Comparison of ENCODE assay signal across 8 mouse cellular contexts in genomic region chrX:16619034-16619929, GRCm38 (mm10). TPM values are rescaled to one million over a fixed set of nuclear protein-coding genes. Genes with fewer than 3 reads are reported as not detected.
A peak's percentile ranks its signal among the peaks of the same experiment; 100 is the strongest.
DNase-seq lines count a peak whose midpoint lies in the region; ATAC-seq lines count a peak whose summit lies in the region.

Gene Maoa (plus strand): TSS chrX:16619698.

- no peaks in the 10 kb centered on the region for H3K36me3 ChIP-seq in hindbrain, embryonic 13.5 days
- H3K36me3 ChIP-seq in lung, embryonic 16.5 days (ENCODE audit: control insufficient read depth, insufficient read depth, low read length) = no peaks in the 10 kb centered on the region

- DNase-seq in WW6 (ENCODE audit: low read depth, low spot score) = peak; percentile 60
- peak; percentile 72 to 80 for DNase-seq in cerebellum, postnatal 10 days
- DNase-seq in frontal cortex, postnatal 25 days (ENCODE audit: low spot score in 2 of 2) = peak; percentile 38 to 58
- peak; percentile 53 to 70 for DNase-seq in layer of hippocampus, postnatal 10 days (ENCODE audit: low spot score in 2 of 2)
- DNase-seq in ovary, postnatal 14 days (ENCODE audit: low spot score) = peak; percentile 15
- peak; percentile 49 for DNase-seq in thymus, postnatal 25 days

- no peaks in the 10 kb centered on the region for H3K4me1 ChIP-seq in hindbrain, embryonic 13.5 days (replicated peaks)
- no peaks in the 10 kb centered on the region for H3K4me1 ChIP-seq in lung, embryonic 16.5 days (replicated peaks; ENCODE audit: control insufficient read depth, insufficient read depth, low read length)

- H3K9me3 ChIP-seq in hindbrain, embryonic 13.5 days = no peaks in the 10 kb centered on the region
- H3K9me3 ChIP-seq in lung, embryonic 16.5 days (ENCODE audit: control insufficient read depth, low read length) = no peaks in the 10 kb centered on the region

- H3K27me3 ChIP-seq in hindbrain, embryonic 13.5 days = no peaks in the 10 kb centered on the region
- no peaks in the 10 kb centered on the region for H3K27me3 ChIP-seq in lung, embryonic 16.5 days (ENCODE audit: control insufficient read depth, insufficient read depth, low read depth, low read length)

- peak within 1 kb of the TSS; percentile 86 for H3K27ac ChIP-seq in hindbrain, embryonic 13.5 days
- peak within 1 kb of the TSS; percentile 75 for H3K27ac ChIP-seq in lung, embryonic 16.5 days (ENCODE audit: low read length)

- peak; percentile 83 for ATAC-seq in hindbrain, embryonic 13.5 days (ENCODE audit: low FRiP score)
- ATAC-seq in lung, embryonic 16.5 days (ENCODE audit: low read depth) = peak; percentile 94

- H3K9ac ChIP-seq in hindbrain, embryonic 13.5 days = peak within 1 kb of the TSS; percentile 71
- peak within 1 kb of the TSS; percentile 73 for H3K9ac ChIP-seq in lung, embryonic 16.5 days (ENCODE audit: low read length)

- peak within 1 kb of the TSS; percentile 66 for H3K4me2 ChIP-seq in hindbrain, embryonic 13.5 days
- peak within 1 kb of the TSS; percentile 86 for H3K4me2 ChIP-seq in lung, embryonic 16.5 days (ENCODE audit: low read depth, low read length)

- peak within 1 kb of the TSS; percentile 50 for H3K4me3 ChIP-seq in hindbrain, embryonic 13.5 days
- H3K4me3 ChIP-seq in lung, embryonic 16.5 days (ENCODE audit: low read length) = peak within 1 kb of the TSS; percentile 60

- 20% methylated on average over 33 of the region's 33 CpGs for WGBS in hindbrain, embryonic 13.5 days
- WGBS in lung, embryonic 16.5 days = 13% methylated on average over 33 of the region's 33 CpGs

RNA-seq across cellular contexts. Expression of gene Maoa, which starts in this region (rescaled TPM):
- polyA plus RNA-seq in hindbrain, embryonic 13.5 days (2015; fragmentation: Nextera tagmentation; extraction: Ambion mirVana) = 17.9 and 18.0 TPM in 2 replicates
- total RNA-seq in layer of hippocampus, postnatal 10 days (2021) = 10 to 100 TPM; 30.1 to 32.3 TPM
- polyA plus RNA-seq in lung, embryonic 16.5 days (2015; fragmentation: Nextera tagmentation; extraction: Ambion mirVana) = 36.6 and 36.8 TPM in 2 replicates

Comparison
In these comparisons a context has a peak if more than half of its experiments do, and no peak if none do; other contexts are left out.
1. Peak in every context shown above with its lines: DNase-seq, ATAC-seq, H3K4me3 ChIP-seq and H3K27ac ChIP-seq.
2. DNase-seq: peak in every context shown above with its lines; median percentile 76 in cerebellum, postnatal 10 days; 62 in layer of hippocampus, postnatal 10 days; 60 in WW6; 49 in thymus, postnatal 25 days; 48 in frontal cortex, postnatal 25 days; 15 in ovary, postnatal 14 days.